Mouse (Mus musculus): ENCODE measurements around the gene Brca2. TPM values are rescaled to one million over a fixed set of nuclear protein-coding genes. Genes with fewer than 3 reads are reported as not detected.

Brca2 gene
- total and polyA plus RNA-seq, 2 experiments from 2014 or later: 9.4 to 10.7 TPM

DNA sequence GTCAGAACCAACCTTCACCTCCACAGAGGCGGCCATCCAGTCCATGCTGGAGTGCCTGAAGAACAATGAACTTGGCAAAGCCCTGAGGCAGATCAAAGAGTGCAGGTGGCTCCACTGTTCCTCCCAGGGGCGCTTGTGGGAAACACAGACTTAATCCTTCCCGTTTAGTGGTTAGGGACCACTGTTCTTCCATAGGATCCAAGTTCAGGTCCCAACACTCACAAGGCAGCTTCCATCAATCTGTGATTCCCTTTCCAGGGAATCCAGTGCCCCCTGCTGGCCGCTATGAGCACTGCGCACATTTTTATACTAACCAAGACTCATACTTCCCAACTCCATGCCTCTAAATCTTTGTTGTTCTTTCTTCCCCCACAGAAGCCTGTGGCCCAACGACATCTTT is 26.6 kb upstream of the Brca2 start:
- no peak for DNase-seq (ENCODE audit: low spot score)
- Histone ChIP-seq H3K4me2 (ENCODE audit: low read depth, low read length, poor library complexity, severe bottlenecking) (no peak overlapping the region), H3K27me3 (ENCODE audit: insufficient read depth, low read length) (no peaks in the 10 kb centered on the region), H3K4me1 (ENCODE audit: insufficient read depth, low read length) (no peaks in the 10 kb centered on the region), H3K9ac (replicated peaks; ENCODE audit: low read length, poor library complexity, severe bottlenecking) (no peak overlapping the region), H3K36me3 (ENCODE audit: insufficient read depth, low read length) (peaks cover 24% of the 10 kb centered on the region), H3K4me3 (ENCODE audit: low read depth, low read length) (no peak overlapping the region), H3K27ac (ENCODE audit: low read depth, low read length) (no peak overlapping the region), H3K9me3 (ENCODE audit: low read length) (no peaks in the 10 kb centered on the region)
- ATAC-seq (ENCODE audit: low FRiP score): no peak
- peak; percentile 69 for TF ChIP-seq CTCF (IDR thresholded peaks at IDR 0.05)
- 49% methylated on average over 6 of the region's 6 CpGs for WGBS

DNA sequence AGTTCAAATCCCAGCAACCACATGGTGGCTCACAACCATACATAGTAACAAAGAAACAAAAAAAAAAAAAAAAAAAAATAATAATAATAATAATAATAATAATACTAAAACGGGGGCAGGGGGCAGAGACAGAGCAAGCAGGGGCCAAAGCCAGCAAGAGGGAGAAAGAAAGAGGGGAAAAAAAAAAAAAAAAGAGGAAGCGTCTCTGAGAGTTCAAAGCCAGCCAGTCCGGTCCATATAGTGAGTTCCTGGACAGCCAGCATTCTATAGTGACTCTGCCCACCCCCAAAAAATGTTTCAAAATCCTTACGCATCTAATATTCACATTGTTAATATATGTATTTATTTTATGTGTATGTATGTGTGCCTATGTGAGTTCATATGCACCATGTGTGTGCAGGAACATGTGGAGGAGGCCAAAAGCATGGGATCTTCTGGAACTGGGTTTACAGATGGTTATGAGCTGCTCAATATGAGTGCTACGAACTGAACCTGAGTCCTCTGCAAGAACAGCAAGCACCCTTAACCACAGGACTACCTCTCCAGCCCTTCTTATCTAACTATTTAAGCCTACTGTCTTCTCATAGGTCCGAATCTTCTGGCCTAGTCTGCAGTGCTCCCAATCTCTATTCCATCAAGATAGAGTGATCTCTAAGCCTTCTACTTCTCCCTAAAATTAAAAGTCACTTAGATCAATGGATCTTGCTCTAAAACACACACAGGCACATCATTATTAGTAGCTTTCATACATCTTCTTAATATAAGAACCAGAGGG is 11.8 kb upstream of the Brca2 start:
- DNase-seq (ENCODE audit: low spot score) (no peak), ATAC-seq (ENCODE audit: low FRiP score) (no peak)
- Histone ChIP-seq H3K36me3 (ENCODE audit: insufficient read depth, low read length) (no peaks in the 10 kb centered on the region), H3K9me3 (ENCODE audit: low read length) (no peaks in the 10 kb centered on the region), H3K27me3 (ENCODE audit: insufficient read depth, low read length) (no peaks in the 10 kb centered on the region), H3K4me2 (ENCODE audit: low read depth, low read length, poor library complexity, severe bottlenecking) (no peak overlapping the region), H3K4me1 (ENCODE audit: insufficient read depth, low read length) (no peaks in the 10 kb centered on the region), H3K9ac (replicated peaks; ENCODE audit: low read length, poor library complexity, severe bottlenecking) (no peak overlapping the region), H3K27ac (ENCODE audit: low read depth, low read length) (no peak overlapping the region), H3K4me3 (ENCODE audit: low read depth, low read length) (no peak overlapping the region)
- 85% methylated on average over 6 of the region's 6 CpGs for WGBS
- no peak for TF ChIP-seq CTCF (IDR thresholded peaks at IDR 0.05)

DNA sequence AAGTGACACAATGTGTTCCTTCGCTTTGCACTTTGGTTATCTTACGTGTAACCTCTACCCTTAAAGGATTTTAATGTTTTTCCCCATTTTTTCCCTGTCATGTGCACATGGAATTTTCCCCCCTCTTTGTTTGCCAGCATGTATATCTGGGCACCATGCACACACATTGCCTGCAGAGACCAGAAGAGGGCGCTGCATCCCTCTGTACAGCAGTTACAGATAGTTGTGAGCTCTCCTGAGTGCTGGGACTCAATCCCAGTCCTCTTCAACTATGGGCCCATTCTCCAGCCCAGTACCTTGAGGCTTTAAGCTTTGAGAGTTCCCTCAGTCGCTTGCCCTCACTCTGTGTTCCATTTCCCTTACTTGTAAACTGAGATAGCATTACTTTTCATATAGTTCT is 9.2 kb upstream of the Brca2 start:
- ATAC-seq (ENCODE audit: low FRiP score) (no peak), DNase-seq (ENCODE audit: low spot score) (no peak)
- no peak overlapping the region for H3K4me2 ChIP-seq (ENCODE audit: low read depth, low read length, poor library complexity, severe bottlenecking)
- 76% methylated on average over 4 of the region's 4 CpGs for WGBS
- H3K27me3 ChIP-seq (ENCODE audit: insufficient read depth, low read length): no peaks in the 10 kb centered on the region
- no peak; the same call in 1 of the 2 replicates for TF ChIP-seq CTCF (IDR thresholded peaks at IDR 0.05)
- H3K9me3 ChIP-seq (ENCODE audit: low read length): no peaks in the 10 kb centered on the region
- H3K4me3 ChIP-seq (ENCODE audit: low read depth, low read length): no peak overlapping the region
- H3K9ac ChIP-seq (replicated peaks; ENCODE audit: low read length, poor library complexity, severe bottlenecking): no peak overlapping the region
- no peaks in the 10 kb centered on the region for H3K4me1 ChIP-seq (ENCODE audit: insufficient read depth, low read length)
- no peak overlapping the region for H3K27ac ChIP-seq (ENCODE audit: low read depth, low read length)
- H3K36me3 ChIP-seq (ENCODE audit: insufficient read depth, low read length): no peaks in the 10 kb centered on the region

DNA sequence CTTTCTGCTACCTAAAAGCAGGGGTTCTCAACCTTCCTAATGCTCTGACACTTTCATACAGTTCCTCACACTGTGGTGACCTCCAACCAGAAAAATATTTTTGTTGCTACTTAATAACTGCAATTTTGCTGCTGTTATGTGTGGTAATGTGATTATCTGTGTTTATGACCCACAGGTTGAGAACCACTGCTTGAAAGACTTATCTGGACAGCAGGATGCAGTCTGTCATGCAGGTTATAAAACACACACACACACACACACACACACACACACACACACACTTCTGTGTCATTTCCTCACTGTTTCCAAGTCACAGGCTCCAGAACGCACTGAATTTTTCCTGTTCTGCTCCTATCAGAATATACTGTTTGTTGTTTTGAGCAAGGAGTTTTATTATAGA is 8.4 kb upstream of the Brca2 start:
- DNase-seq (ENCODE audit: low spot score) (no peak), ATAC-seq (ENCODE audit: low FRiP score) (no peak)
- Histone ChIP-seq H3K27ac (ENCODE audit: low read depth, low read length) (no peak overlapping the region), H3K9ac (replicated peaks; ENCODE audit: low read length, poor library complexity, severe bottlenecking) (no peak overlapping the region), H3K36me3 (ENCODE audit: insufficient read depth, low read length) (no peaks in the 10 kb centered on the region), H3K4me3 (ENCODE audit: low read depth, low read length) (no peak overlapping the region), H3K9me3 (ENCODE audit: low read length) (no peaks in the 10 kb centered on the region), H3K4me2 (ENCODE audit: low read depth, low read length, poor library complexity, severe bottlenecking) (no peak overlapping the region), H3K27me3 (ENCODE audit: insufficient read depth, low read length) (no peaks in the 10 kb centered on the region), H3K4me1 (ENCODE audit: insufficient read depth, low read length) (no peaks in the 10 kb centered on the region)
- 90% methylated on average over 1 of the region's 1 CpGs for WGBS
- no peak for TF ChIP-seq CTCF (IDR thresholded peaks at IDR 0.05)

DNA sequence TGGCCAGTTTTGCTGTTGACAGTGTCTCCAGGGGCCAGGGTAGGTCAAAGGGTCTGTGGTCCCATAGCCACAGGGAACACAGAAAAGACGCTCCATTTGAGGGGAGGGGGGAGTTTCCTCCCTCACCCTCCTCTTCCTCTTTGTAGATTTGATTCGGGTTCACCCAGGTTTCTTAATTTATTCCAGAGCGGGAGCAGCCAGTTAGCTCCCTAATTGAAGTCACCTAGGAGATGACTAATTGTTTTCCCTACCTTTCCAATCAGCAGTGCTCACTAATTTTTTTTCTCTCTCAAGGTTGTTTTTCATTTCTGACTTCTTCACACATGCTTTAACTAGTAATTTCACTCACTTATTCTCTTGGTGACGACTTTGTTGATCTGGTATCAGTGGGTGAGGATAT is 4.4 kb upstream of the Brca2 start, which contains the start of gene Zar1l:
Gene Zar1l, minus strand, starts transcription at position 101 of the 400 bp plus-strand sequence.
- WGBS: 66% methylated on average over 4 of the region's 4 CpGs
- Histone ChIP-seq H3K36me3 (ENCODE audit: insufficient read depth, low read length) (no peaks in the 10 kb centered on the region), H3K27me3 (ENCODE audit: insufficient read depth, low read length) (no peaks in the 10 kb centered on the region), H3K9me3 (ENCODE audit: low read length) (no peaks in the 10 kb centered on the region), H3K4me3 (ENCODE audit: low read depth, low read length) (no peak within 1 kb of the TSS), H3K4me2 (ENCODE audit: low read depth, low read length, poor library complexity, severe bottlenecking) (no peak within 1 kb of the TSS), H3K27ac (ENCODE audit: low read depth, low read length) (no peak within 1 kb of the TSS), H3K4me1 (ENCODE audit: insufficient read depth, low read length) (no peaks in the 10 kb centered on the region), H3K9ac (replicated peaks; ENCODE audit: low read length, poor library complexity, severe bottlenecking) (no peak within 1 kb of the TSS)
- DNase-seq (ENCODE audit: low spot score) (no peak), ATAC-seq (ENCODE audit: low FRiP score) (no peak)
- no peak for TF ChIP-seq CTCF (IDR thresholded peaks at IDR 0.05)

DNA sequence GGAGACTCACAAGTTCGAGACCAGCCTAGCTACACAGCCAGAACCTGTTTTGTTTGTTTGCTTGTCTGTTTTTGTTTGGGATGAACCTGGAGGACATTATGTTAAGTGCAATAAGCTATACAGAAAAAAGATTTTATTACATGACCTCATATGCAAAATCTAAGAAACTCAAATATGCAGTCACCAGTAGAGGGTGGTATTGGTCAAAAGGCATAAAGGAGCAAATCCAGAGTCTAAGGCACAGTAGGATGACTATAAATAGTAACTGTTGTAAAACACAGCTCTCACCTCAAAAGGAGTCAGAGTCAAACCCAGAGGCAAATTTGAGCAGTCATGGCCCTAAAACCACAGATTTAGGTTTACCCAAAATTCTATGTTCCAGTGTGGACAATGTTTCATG is 2.9 kb upstream of the Brca2 start:
- Histone ChIP-seq H3K27ac (ENCODE audit: low read depth, low read length) (no peak overlapping the region), H3K27me3 (ENCODE audit: insufficient read depth, low read length) (no peaks in the 10 kb centered on the region), H3K36me3 (ENCODE audit: insufficient read depth, low read length) (no peaks in the 10 kb centered on the region), H3K9me3 (ENCODE audit: low read length) (no peaks in the 10 kb centered on the region), H3K9ac (replicated peaks; ENCODE audit: low read length, poor library complexity, severe bottlenecking) (no peak overlapping the region), H3K4me2 (ENCODE audit: low read depth, low read length, poor library complexity, severe bottlenecking) (no peak overlapping the region), H3K4me3 (ENCODE audit: low read depth, low read length) (no peak overlapping the region), H3K4me1 (ENCODE audit: insufficient read depth, low read length) (no peaks in the 10 kb centered on the region)
- 91% methylated on average over 1 of the region's 1 CpGs for WGBS
- no peak for ATAC-seq (ENCODE audit: low FRiP score)
- peak; percentile 51 for TF ChIP-seq CTCF (IDR thresholded peaks at IDR 0.05)
- no peak for DNase-seq (ENCODE audit: low spot score)

Measured in midbrain, postnatal 0 days (tissue).